Mouse (Mus musculus): ENCODE data around the gene 1700012B09Rik. TPM values are rescaled to one million over a fixed set of nuclear protein-coding genes. Genes with fewer than 3 reads are reported as not detected.

1700012B09Rik gene
- not detected for total RNA-seq (2021)

DNA sequence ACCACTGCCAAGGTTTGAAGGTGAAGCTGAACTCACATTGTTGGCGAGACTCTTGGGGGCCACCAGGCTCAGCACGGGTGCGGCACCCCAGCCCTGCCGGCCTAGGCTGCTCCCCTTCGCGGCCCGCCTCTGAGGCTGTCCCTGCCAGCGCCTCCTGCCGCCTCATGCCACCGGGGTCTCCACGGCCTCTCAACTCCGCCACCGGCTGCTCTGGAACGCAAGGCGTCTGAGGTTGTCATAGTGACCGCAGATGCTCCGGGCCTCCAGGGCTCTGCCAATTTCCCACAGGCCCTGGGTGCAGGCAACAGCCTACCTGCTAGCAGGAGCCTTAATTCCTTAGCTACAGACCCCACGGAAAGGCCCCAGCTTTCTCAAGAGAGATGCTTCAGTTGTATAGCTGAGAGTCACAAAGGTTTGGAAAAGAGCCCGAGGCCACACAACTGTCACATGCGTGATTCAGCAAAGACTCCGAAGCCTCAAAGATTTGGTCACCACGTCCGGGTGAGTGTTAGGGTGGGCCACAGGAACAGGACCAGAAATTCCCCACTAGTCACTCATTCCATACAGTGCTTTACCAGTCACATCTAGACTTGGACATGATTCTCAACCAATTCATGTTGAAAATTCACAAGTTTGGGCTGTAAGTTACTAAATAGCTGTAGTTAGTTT is at the start of gene 1700012B09Rik:
Gene 1700012B09Rik, minus strand, starts transcription at position 228 of the 669 bp plus-strand sequence.
- intact Hi-C loops (cut with DNase I): loop anchor here (5.0 kb wide), 2 partner anchors 401 to 441 kb away; no protein-coding TSS in a partner anchor
- no peak for DNase-seq (ENCODE audit: low spot score in 2 of 2)

DNA sequence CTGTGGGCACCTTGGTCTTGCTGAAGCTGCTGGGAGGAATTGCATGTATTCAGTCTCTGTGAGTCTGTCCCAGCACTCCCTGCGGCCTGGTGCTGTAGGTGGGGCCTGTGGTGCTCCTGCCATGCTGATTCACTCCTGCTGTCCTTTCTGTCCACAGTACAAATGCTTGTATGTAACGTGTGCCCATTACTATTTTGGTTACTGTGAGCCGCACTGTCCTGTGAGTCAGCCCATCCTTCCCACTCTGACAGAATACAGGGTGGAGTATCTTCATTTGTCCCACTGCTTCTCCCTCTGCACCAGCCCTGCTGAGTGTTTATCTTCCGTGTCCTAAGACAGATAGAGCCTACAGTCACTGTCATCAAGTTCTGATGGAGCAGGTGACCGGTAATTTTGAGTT is 39.3 kb upstream of the 1700012B09Rik start:
- intact Hi-C loops (cut with DNase I): no loop called here
- peak; percentile 18 to 87 for DNase-seq (ENCODE audit: low spot score in 2 of 2)

DNA sequence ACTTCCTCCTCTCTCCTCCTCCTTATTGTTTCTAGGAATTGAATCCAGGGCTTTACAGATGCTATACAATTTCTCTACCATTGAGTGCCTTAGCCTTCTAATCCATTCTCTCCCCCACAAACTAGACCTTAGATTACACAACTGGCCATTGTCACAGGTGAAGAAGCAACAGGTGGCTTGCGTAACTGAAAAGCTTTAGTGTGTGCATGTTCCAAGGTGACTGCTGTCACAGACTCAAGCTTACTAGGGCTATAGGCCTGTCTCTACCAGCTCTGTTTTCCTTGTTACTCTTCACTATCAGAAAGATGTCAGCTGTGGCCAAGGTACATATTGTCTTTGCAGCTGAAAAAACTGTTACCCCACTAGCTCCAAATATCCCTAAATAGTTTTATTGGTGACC is 36.0 kb upstream of the 1700012B09Rik start:
- DNase-seq (ENCODE audit: low spot score in 2 of 2): no peak
- intact Hi-C loops (cut with DNase I): no loop called here

DNA sequence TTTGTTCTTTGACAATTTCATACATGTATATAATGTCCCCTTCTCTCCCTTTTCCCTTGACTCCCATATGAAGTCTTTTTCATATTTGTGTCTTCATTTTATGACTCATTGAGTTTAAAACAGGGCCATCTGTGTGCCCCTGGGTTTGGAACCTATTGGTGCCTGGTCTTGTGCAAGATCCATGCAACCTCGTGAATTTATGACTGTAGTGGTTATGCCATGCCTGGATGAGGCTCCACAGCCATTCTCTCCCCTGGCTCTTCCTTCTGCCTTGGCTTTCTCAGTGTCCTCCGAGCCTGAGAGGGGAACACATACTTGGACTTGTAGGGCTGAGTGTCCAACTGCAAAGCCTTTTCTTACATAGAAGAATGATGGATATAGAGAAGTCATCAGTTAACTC is 34.9 kb upstream of the 1700012B09Rik start:
- no peak for DNase-seq (ENCODE audit: low spot score in 2 of 2)
- intact Hi-C loops (cut with DNase I): no loop called here

DNA sequence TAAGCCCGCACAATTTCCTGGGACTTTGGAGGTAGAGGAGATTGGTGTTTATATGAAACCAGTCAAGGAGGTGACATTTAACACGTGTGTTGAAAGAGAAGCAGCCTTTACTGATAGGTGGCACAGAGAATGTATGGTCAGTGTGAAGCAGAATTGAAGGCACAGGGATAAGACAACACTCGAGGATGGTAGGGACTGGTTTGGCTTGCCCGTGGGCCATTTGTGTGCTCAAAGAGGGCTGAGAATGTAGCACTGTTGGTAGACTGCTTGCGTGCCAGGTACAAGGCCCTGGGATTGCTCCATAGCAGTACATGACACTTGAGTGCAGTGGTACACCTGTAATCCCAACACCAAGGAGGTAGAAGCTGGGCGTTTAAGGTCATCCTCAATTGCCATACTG is 16.5 kb upstream of the 1700012B09Rik start:
- intact Hi-C loops (cut with DNase I): loop anchor here (10.0 kb wide), 1 partner anchor 567 kb away; the partner anchor contains the start of gene Cep295
- DNase-seq (ENCODE audit: low spot score in 2 of 2): no peak

DNA sequence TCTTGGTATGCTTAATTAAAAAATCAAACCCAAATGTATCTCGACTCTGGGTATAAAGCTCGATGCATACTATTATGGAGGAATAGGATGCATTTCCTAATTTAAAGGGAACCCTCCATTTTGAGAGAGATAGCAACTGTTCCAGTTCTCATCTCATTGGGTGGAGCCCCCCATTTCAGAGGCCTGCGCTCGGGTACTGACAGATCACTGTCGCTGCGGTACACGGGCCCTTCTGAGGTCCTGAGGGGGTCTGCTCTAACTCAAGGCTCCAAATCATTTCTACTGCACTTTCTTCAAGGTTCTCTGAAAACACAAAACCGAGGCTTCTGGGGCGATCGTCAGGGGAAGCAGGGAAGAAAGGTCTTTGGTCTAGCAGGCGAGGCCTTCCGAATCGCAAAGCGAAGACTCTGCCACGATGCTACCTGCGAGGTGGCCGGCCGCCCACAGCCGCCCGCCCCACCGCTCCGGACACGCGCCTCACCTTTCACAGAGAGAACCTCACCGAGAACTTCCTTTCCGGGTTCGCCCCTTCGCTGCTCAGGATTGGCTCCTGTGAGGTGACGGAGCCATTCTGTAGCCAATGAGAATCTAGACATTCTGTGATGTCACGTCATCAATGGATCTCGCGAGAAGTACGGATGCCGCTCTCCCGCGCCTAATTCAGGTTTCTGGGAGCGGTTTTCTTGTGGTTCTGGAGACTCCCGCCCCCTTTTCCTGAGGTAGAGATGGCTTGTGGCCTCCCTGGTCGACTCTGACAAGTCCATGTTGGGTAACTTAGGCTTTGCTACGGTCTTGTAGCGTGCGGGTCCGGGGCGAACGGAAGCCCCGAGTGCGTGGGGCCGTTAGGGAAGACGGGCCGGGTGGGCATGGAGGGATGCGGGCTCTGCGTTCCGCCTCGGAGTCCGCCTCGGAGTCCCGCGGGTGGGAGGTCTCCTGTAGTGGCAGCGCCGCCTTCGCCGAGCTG is 13.5 kb upstream of the 1700012B09Rik start, which contains the start of the genes Mre11a and Ankrd49:
Gene Mre11a, plus strand, starts transcription at position 616 of the 964 bp plus-strand sequence.
Gene Ankrd49, minus strand, starts transcription at position 818 of the 964 bp plus-strand sequence.
- peak; percentile 95 to 98 for DNase-seq (ENCODE audit: low spot score in 2 of 2)

DNA sequence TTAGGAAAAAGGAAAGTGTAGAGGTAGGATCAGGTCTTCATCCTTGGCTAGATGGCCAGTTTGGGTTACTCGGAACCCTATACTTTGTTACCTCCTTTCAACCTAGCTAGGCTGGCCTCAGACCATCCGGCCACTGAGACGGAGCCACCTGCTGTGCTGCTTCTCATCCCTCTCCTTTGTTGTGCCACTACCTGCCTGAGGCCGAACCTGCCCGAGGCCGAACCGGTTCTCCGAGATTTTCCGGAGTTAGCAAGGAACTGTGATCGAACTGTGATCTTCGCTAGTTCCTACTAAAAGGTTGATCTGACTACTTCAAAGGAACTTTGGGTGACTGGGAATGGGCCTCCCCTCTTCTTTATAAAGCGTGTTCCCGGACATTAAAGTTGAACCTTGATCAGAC is 7.5 kb upstream of the 1700012B09Rik start:
- DNase-seq (ENCODE audit: low spot score in 2 of 2): no peak
- intact Hi-C loops (cut with DNase I): no loop called here

More for the DNA sequence above, 13.5 kb upstream of the 1700012B09Rik start, which contains the start of the genes Mre11a and Ankrd49:
- intact Hi-C loops (cut with DNase I): loop anchor here (10.0 kb wide), 1 partner anchor 570 kb away; the partner anchor contains the start of gene Cep295

DNA sequence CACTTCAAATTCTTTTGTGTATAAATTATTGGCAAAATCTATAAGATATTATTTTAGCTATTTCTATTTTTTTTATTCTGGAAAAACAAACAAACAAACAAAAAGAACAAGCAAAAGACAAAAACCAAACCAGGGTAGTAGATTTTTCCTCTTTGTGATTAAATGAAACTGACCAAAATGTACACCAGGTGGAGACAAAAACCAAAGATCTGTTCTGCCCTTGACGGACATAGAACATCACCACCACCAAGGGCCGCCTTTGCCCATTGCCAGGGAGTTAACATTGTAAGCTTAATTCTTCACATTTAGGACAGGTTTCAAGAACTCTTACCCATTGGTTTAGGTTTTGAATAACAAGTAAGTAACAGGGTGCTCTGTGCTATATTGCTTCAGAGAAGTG is 3.0 kb upstream of the 1700012B09Rik start:
- intact Hi-C loops (cut with DNase I): loop anchor here (1.0 to 5.0 kb wide), 3 partner anchors 241 to 438 kb away; no protein-coding TSS in a partner anchor

DNA sequence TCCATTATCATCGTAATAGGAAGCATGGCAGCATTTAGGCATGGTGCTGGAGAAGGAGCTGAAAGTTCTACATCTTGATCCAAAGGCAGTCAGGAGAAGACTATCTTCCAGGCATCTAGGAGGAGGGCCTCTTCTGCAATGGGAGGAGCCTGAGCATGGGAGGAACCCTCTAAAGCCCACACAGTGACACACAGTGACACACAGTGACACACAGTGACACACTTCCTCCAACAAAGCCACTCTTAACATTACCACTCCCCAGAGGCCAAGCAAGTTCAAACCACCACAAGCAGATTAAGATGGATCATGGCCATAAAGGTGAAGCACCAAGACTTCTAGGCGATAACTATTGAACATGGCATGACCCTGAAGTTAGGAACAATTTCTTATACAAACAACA is 1.2 kb upstream of the 1700012B09Rik start:
- DNase-seq (ENCODE audit: low spot score in 2 of 2): no peak
- intact Hi-C loops (cut with DNase I): loop anchor here (5.0 kb wide), 2 partner anchors 400 to 440 kb away; no protein-coding TSS in a partner anchor

More for the DNA sequence above, 3.0 kb upstream of the 1700012B09Rik start:
- DNase-seq (ENCODE audit: low spot score in 2 of 2): no peak

DNA sequence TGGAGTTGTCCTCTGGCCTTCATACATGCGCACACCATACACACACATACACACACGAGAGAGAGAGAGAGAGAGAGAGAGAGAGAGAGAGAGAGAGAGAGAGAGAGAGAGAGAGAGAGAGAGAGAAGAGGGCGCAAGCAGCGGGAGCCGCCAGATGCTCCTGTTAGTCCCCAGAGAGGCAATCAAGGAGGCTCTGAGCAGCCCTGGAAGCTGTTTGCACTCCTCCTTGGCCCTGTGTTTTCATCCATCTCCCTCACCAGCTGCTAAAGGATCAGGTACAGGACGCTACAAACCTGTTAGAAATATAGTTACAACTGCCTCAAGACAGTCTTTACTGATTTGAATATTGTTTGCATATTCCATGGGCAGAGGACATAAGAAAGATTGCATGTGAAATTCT is 1.0 kb downstream of the 1700012B09Rik start:
- intact Hi-C loops (cut with DNase I): loop anchor here (5.0 kb wide), 2 partner anchors 402 to 442 kb away; no protein-coding TSS in a partner anchor
- no peak for DNase-seq (ENCODE audit: low spot score in 2 of 2)

DNA sequence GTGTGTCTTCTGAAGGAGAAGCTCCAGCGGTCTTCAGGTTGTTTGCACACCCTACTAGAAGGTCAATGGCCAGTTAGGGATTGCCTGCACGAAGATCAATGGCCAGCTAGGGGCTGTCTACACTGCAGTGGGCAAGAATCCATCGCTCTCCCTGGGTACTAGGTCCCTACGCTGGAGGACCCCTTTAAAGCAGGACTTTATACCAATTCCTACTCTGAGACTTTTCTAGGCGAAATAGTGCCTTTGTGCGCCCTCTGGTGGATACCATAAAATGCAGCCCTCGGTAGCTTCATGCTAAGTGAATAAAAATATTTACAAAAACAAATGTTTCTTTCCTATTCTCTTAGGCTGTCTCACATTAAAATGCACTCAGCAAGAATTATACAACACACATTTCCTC is 6.1 kb downstream of the 1700012B09Rik start:
- DNase-seq (ENCODE audit: low spot score in 2 of 2): peak; percentile 53 to 54
- intact Hi-C loops (cut with DNase I): loop anchor here (2.0 kb wide), 1 partner anchor 242 kb away; no protein-coding TSS in a partner anchor

DNA sequence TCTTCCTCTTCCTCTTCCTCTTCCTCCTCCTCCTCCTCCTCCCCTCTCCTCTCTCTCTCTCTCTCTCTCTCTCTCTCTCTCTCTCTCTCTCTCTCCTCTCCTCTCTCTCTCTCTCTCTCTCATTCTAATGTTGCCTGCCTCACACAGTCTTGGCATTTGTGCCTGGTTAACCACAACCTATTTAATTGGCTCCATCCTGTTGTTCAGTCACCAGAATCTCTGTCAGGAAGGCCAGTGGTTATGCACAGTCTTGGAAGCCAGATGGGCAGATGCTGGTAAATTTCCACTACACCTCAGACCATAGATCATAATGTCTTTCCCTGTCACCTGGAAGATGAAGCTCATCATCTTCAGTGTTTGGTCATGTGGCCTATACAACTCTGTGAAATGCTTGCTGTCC is 11.6 kb downstream of the 1700012B09Rik start:
- intact Hi-C loops (cut with DNase I): no loop called here
- no peak for DNase-seq (ENCODE audit: low spot score in 2 of 2)

DNA sequence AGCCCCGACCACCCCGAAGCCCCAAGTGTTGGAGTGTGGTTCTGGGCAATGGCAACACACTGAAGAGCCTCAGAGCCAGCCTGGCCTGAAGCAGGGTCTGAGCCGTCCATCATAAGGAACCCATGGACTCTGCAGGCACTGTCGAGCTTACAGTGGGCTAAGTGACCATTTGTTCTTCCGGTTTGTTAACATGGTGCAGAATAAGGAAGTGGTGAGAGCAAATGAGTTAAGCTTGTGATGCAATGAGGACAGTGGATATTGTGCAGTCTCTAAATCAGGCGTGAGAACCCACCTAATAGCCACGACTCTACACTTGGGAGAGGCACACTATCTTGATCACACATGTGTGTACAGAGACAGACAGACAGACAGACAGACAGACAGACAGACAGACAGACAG is 12.2 kb downstream of the 1700012B09Rik start:
- intact Hi-C loops (cut with DNase I): no loop called here
- DNase-seq (ENCODE audit: low spot score in 2 of 2): no peak

DNA sequence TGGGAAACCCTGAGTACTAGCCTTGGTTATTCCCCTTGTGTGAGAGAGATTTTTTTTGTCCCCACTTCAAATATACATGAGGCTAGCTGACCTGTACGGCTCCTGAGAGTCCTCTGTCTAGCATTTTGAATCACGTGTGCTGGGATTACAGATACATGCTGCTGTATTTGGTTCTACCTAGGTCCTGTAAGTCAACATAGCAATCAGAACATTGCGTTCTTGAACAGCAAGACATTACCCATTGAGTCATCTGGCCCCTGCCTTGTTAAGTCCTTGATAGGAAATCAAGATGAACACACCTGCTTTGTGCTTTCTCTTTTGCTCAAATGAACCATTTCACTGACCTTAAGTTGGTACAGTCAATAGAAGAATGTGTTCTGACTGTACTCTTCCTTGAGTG is 16.4 kb downstream of the 1700012B09Rik start:
- no peak for DNase-seq (ENCODE audit: low spot score in 2 of 2)
- intact Hi-C loops (cut with DNase I): no loop called here

DNA sequence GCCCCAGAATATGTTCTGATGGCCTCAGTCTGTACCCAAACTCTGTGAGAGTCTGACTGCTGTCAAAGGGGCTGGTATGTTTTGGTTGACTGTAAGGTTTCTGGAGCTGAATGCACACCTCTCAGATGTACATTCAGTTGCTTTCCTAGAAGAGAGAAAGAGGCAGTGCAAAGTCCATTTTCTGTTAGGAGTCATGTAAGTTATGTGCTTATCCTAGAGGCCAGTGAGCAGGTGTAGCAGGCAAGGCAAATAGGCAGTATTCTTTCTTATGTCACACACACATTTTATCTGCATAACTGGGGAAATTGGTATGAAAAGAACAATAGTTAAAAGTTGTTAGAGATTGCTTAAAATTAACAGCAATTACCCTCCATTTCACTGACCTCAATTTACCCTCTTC is 16.9 kb downstream of the 1700012B09Rik start:
- intact Hi-C loops (cut with DNase I): no loop called here
- no peak for DNase-seq (ENCODE audit: low spot score in 2 of 2)

DNA sequence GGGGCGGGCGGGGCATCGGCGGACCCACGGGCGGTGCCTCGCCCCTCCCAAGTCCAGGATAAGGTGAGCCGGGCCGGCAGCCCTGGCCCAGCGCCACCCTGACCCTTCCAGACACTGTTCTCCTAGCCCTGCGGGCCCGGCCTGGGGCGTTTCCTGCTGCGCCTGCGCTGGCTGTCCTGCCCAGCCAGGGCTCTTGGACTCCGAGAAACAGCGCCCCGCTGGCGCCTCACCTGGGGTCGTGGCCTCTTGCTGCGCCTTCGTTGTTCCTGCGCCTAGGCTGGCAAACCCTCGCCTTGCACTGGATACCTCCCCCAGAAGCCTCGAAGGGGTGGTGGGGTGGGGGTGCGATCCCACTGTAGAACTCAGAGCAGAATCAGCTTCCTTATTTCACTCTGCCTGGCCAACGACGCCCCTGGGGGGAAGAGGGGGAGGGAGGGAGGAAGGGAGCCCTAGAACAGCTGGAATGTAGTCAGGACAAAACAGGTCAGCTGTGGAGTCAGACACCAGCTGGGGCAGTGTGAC is 18.8 kb downstream of the 1700012B09Rik start, which contains the start of gene Fut4:
Gene Fut4, minus strand, starts transcription at position 393 of the 522 bp plus-strand sequence.
- intact Hi-C loops (cut with DNase I): no loop called here
- DNase-seq (ENCODE audit: low spot score in 2 of 2): no peak

DNA sequence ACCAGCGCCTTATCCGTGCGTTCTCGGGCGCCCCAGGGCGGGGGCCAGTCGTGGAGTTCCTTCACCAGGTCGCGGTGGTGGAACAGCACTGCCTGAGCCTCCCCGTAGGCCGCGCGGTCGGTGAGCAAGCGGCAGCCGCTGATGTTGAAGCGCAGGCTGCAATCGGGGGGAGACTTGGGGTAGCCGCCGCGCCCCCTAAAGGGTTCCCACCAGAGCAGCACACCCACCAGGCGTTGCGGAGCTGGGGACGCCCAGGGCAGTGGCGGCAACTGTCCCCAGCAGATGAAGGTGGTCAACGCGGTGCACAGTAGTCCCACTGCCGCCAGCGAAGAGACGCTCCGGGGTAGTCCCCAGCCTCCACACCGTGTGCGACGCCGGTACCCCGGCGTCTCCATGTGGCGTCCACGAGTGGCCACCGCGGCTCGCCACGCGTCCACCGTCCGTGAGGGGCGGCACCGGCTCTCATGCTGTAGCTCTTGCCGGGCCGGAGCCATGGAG is 19.3 kb downstream of the 1700012B09Rik start:
- intact Hi-C loops (cut with DNase I): no loop called here
- DNase-seq (ENCODE audit: low spot score in 2 of 2): no peak

DNA sequence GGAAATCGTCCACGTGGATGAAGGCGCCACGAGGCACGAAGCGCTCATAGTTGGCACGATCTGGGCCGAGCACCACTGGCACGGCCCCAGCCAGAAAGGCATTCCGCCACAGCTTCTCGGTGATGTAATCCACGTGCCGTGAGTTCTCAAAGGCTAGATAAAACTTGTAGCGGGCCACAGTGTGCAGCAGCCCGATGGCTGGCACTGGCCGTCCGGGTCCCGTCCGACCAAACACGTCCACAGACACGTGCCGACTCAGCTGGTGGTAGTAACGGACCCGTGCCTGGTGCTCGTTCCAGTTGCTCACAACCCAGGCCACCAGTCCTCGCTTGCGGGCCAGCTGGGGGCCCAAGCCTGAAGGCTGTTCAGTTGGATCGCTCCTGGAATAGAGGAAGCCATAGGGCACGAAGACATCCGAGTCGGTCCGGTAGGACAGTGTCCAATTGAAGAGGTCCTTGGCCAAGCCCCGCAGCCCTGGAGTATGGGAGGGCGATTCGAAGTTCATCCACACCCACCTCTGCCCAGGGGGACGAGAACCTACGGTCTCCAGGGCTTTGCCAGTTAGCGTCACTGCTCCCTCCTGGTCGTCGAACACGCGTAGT is 19.8 kb downstream of the 1700012B09Rik start:
- intact Hi-C loops (cut with DNase I): no loop called here
- DNase-seq (ENCODE audit: low spot score in 2 of 2): no peak
